Mouse (Mus musculus) midbrain, postnatal 0 days (tissue): ENCODE data around the gene Chid1. TPM values are rescaled to one million over a fixed set of nuclear protein-coding genes. Genes with fewer than 3 reads are reported as not detected.

Experiments
- ATAC-seq: fragments of 200-750 bp; cut with Nextera tagmentation; 2 replicates; pipeline ENCODE4 v1.8.0; 2017; ENCODE audit warnings: moderate number of reproducible peaks, mild to moderate bottlenecking, moderate TSS enrichment, moderate library complexity; ENCODE audit not compliant: low FRiP score
- DNase-seq: peaks from one replicate; pipeline ENCODE4 v3.0.0-alpha.2; 2015; ENCODE audit warnings: low spot score
- H3K27ac ChIP-seq: fragments of 300-500 bp; sonication (generic); 2 replicates; pipeline ENCODE4 v1.5.1; 2014; ENCODE audit warnings: low read depth, mild to moderate bottlenecking, low read length, mixed read lengths
- H3K27me3 ChIP-seq: fragments of 300-500 bp; sonication (generic); 2 replicates; pipeline ENCODE4 v1.6.1; 2014; ENCODE audit warnings: low read length, control low read depth, mixed read lengths; ENCODE audit not compliant: insufficient read depth
- H3K36me3 ChIP-seq: fragments of 300-500 bp; sonication (generic); 2 replicates; pipeline ENCODE4 v1.6.1; 2014; ENCODE audit warnings: low read length, control low read depth, mixed read lengths; ENCODE audit not compliant: insufficient read depth
- H3K4me1 ChIP-seq: fragments of 300-500 bp; sonication (generic); 2 replicates; pipeline ENCODE4 v1.6.1; 2014; ENCODE audit warnings: mild to moderate bottlenecking, control low read depth, antibody characterized with exemption, low read length, mixed read lengths; ENCODE audit not compliant: insufficient read depth
- H3K4me2 ChIP-seq: fragments of 300-500 bp; sonication (generic); 2 replicates; pipeline ENCODE4 v1.6.1; 2014; ENCODE audit warnings: low read depth, mild to moderate bottlenecking, low read length, mixed read lengths; ENCODE audit not compliant: poor library complexity, severe bottlenecking
- H3K4me3 ChIP-seq: fragments of 300-500 bp; sonication (generic); 2 replicates; pipeline ENCODE4 v1.5.1; 2014; ENCODE audit warnings: low read depth, mild to moderate bottlenecking, low read length, moderate library complexity
- H3K9ac ChIP-seq: fragments of 300-500 bp; sonication (generic); replicated peaks from 2 replicates; pipeline ENCODE4 v1.6.1; 2014; ENCODE audit warnings: mild to moderate bottlenecking, low read length, moderate library complexity, mixed read lengths; ENCODE audit not compliant: poor library complexity, severe bottlenecking
- H3K9me3 ChIP-seq: fragments of 300-500 bp; sonication (generic); 2 replicates; pipeline ENCODE4 v1.6.1; 2016; ENCODE audit warnings: low read length, control low read depth
- CTCF ChIP-seq: IDR thresholded peaks from 2 replicates; pipeline ENCODE4 v1.5.1; 2016; ENCODE audit warnings: antibody characterized with exemption, mild to moderate bottlenecking
- WGBS: fragments of 180-500 bp; shearing (Covaris S2); extraction: QIAGEN DNeasy Blood & Tissue Kit; methylation state at CpG from one replicate; pipeline ENCODE4 v1.1.7; 2014; 5-methylcytosine and 5-hydroxymethylcytosine counted together
- polyA plus RNA-seq: library from polyadenylated mRNA; unstranded; fragments of >200 nt; fragmentation: Nextera tagmentation; extraction: Ambion mirVana; gene quantifications from 2 replicates; pipeline ENCODE4 v1.2.1, GENCODE M21; 2015
- total RNA-seq: library from RNA; depleted of rRNA; stranded (reverse); fragments of >200 nt; gene quantifications from 2 replicates; pipeline ENCODE4 v1.2.3, GENCODE M21; 2014

Chid1 gene
- total and polyA plus RNA-seq, 2 experiments from 2014 or later: 35.4 to 47.5 TPM

GRCm38 (mm10) chr7:141460001-141460390 lies 79.7 kb downstream of the Chid1 start:
- Histone ChIP-seq H3K27ac (no peak overlapping the region), H3K9me3 (no peaks in the 10 kb centered on the region), H3K27me3 (peaks cover 43% of the 10 kb centered on the region), H3K36me3 (peaks cover 28% of the 10 kb centered on the region), H3K4me2 (no peak overlapping the region), H3K4me1 (peaks cover 13% of the 10 kb centered on the region), H3K9ac (no peak overlapping the region), H3K4me3 (no peak overlapping the region)
- no peak for TF ChIP-seq CTCF
- DNase-seq: no peak
- no peak for ATAC-seq
- 79% methylated on average over 5 of the region's 5 CpGs for WGBS

GRCm38 (mm10) chr7:141459301-141459711 lies 80.4 kb downstream of the Chid1 start:
- Histone ChIP-seq H3K27ac (no peak overlapping the region), H3K36me3 (peaks cover 28% of the 10 kb centered on the region), H3K4me2 (no peak overlapping the region), H3K27me3 (peaks cover 36% of the 10 kb centered on the region), H3K9ac (no peak overlapping the region), H3K4me3 (no peak overlapping the region), H3K4me1 (peaks cover 11% of the 10 kb centered on the region), H3K9me3 (no peaks in the 10 kb centered on the region)
- no peak for ATAC-seq
- TF ChIP-seq CTCF: no peak
- DNase-seq: no peak
- WGBS: 91% methylated on average over 17 of the region's 17 CpGs

GRCm38 (mm10) chr7:141458661-141459060 lies 81.0 kb downstream of the Chid1 start:
- WGBS: 94% methylated on average over 11 of the region's 11 CpGs
- H3K36me3 ChIP-seq: peaks cover 28% of the 10 kb centered on the region
- H3K27me3 ChIP-seq: peaks cover 30% of the 10 kb centered on the region
- H3K9me3 ChIP-seq: no peaks in the 10 kb centered on the region
- no peak overlapping the region for H3K9ac ChIP-seq
- H3K27ac ChIP-seq: no peak overlapping the region
- H3K4me1 ChIP-seq: peaks cover 11% of the 10 kb centered on the region
- H3K4me3 ChIP-seq: no peak overlapping the region
- H3K4me2 ChIP-seq: no peak overlapping the region
- TF ChIP-seq CTCF: no peak
- ATAC-seq (no peak), DNase-seq (no peak)

- Histone ChIP-seq H3K9ac (no peak overlapping the region), H3K4me2 (no peak overlapping the region), H3K9me3 (no peaks in the 10 kb centered on the region), H3K4me1 (peaks cover 11% of the 10 kb centered on the region), H3K27me3 (peaks cover 24% of the 10 kb centered on the region), H3K4me3 (no peak overlapping the region), H3K27ac (no peak overlapping the region), H3K36me3 (peaks cover 28% of the 10 kb centered on the region)
- peak; percentile 55 for TF ChIP-seq CTCF
- 76% methylated on average over 15 of the region's 15 CpGs for WGBS
- ATAC-seq (no peak), DNase-seq (no peak)
These were observed 81.5 kb downstream of the Chid1 start for GRCm38 (mm10) chr7:141457986-141458660.

- ATAC-seq (no peak), DNase-seq (no peak)
- no peak for TF ChIP-seq CTCF
- H3K4me3 ChIP-seq: no peak overlapping the region
- 91% methylated on average over 14 of the region's 14 CpGs for WGBS
- no peak overlapping the region for H3K27ac ChIP-seq
- no peaks in the 10 kb centered on the region for H3K9me3 ChIP-seq
- H3K4me1 ChIP-seq: peaks cover 11% of the 10 kb centered on the region
- peaks cover 29% of the 10 kb centered on the region for H3K36me3 ChIP-seq
- H3K27me3 ChIP-seq: peaks cover 16% of the 10 kb centered on the region
- H3K4me2 ChIP-seq: no peak overlapping the region
- H3K9ac ChIP-seq: no peak overlapping the region
These were observed 82.4 kb downstream of the Chid1 start for GRCm38 (mm10) chr7:141457236-141457635.

- Histone ChIP-seq H3K4me3 (no peak overlapping the region), H3K9me3 (no peaks in the 10 kb centered on the region), H3K27me3 (peaks cover 12% of the 10 kb centered on the region; the same call in 1 of the 2 replicates), H3K4me2 (no peak overlapping the region), H3K9ac (no peak overlapping the region), H3K4me1 (peaks cover 8% of the 10 kb centered on the region), H3K27ac (no peak overlapping the region), H3K36me3 (peaks cover 34% of the 10 kb centered on the region)
- WGBS: 92% methylated on average over 6 of the region's 6 CpGs
- DNase-seq: no peak
- TF ChIP-seq CTCF: no peak
- ATAC-seq: no peak
These were observed 82.9 kb downstream of the Chid1 start for GRCm38 (mm10) chr7:141456739-141457138.
